Mouse (Mus musculus): ENCODE results near the gene Ica1.

Ica1 gene

DNA sequence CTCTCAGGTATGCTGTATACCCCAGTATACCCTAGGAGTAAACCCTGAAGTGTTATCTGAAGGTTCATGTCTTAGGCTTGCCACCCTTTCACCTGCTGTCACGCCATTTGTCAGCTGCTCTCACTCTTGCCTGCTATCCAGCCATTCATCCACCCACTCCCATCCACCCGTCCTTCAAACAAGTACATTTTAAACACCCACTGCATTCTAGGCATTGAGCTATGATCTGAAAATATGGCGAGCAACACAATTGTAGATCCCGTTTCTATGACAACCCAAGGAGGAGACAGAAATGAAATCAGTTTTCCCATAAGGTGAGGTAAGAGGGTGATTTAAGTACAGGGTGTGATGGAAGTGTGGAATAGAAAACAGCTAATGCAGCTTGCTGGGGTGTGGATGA is 140.2 kb downstream of the Ica1 start:
- DNase-seq = no peak

DNA sequence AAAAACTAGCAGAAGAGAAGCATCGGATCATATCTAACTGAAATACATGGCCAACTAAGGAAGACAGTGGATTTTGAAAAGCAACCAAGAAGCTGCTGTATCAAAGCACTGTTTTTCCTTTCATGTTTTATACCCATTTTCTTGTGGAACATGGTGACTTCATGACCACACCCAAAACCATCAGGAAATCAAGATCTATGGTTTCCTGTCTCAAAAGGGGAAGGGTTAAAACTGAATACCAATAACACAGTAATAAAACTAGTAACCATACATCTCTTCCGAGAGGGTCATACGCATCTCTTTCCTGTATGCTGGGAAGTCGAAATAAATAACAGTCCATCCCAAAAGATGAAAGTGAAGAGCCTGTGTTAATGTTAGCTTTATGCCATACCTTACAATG is 145.6 kb downstream of the Ica1 start:
- DNase-seq = no peak

DNA sequence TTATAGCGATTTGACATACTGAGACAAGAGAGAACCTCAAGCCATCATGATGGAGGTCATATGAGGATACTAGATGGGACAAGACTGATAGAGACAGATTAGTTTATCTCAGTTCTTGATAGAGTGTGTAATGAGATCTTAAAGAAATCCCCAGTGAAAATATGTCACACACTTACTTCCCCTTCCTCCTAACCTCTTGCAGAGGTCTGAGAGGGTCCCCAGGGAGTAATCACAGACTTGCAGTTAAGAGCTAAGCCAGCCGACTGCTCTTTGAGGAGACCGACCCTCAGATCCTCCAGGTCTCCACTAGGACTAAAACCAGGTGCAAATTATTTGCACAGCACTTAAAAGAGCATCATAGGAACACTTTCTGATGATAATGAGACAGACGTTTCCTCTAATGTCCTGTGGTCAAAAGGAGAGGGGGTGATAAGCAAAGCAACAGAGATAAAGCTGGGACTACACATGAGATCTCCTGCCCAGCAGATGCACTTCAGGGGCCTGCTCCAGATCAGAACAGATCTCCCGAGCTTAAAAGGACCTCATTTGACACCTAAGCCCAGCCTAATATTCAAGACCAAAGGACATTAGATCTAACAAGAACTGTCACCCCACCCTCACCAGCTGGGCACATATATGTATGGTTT is 146.2 kb downstream of the Ica1 start:
- DNase-seq = no peak

DNA sequence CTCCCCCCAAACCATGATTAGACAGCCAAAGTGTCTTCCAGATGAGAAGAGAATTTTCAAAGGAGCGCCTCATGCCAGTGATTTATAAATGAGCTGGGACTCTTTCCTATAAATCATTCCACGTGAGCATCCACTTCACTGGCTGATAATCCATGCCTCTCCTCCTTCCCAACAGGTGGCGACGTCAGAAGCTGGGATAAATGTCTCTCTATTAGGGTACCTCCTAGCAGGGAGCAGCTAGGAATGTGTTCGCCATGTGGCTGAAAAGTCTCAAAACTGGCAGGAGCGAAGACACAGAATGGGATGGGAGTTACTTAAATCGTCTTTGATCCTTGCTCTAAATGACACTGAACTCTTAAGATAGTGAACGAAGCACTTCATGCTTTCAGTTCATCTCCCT is 146.9 kb downstream of the Ica1 start:
- DNase-seq = no peak

DNA sequence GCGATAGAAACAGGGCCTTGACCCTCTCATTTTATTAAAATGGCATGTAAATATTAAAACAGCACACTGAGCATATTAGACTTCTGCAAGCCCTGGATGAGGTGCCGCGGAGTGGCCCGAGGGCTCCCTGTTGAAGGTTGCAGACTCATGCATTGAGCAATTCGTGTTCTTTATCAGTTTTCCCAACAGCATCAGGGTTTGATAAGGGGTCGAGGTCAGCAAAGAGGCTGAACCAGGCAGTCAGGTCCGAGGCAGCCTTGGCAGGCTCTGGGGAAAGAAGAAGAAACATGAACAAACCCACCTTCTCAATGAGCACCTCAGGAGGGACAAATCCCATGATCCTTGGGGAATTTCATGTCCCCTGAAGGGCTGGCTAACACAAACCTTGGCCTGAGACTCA is 147.8 kb downstream of the Ica1 start:
- no peak for DNase-seq

DNA sequence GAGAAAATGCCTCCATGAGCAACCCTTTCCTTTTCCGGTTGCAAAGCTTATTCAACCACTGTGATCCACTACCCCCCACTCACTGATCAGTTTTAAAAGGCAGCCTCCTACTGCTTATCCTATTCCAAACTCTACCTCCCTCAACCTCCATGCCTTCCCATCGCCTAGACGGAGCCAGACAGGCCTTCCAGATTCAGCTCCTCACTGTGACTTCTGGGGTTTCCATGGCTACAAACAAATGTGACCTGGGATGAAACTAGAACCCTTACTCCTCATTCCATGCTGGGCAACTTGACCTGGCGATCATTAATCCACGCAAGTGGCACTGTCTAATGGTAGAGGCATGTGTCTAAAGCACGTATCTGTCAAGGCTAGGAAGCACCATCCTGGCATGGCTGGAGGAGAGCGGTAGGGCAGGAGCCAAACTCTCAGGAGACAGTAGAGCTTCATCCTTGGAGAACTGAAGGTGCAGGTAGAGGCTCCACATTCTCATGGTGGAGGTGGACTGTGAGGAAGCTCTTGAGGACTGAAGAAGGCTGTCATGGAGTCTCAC is 149.5 kb downstream of the Ica1 start:
- DNase-seq = no peak

DNA sequence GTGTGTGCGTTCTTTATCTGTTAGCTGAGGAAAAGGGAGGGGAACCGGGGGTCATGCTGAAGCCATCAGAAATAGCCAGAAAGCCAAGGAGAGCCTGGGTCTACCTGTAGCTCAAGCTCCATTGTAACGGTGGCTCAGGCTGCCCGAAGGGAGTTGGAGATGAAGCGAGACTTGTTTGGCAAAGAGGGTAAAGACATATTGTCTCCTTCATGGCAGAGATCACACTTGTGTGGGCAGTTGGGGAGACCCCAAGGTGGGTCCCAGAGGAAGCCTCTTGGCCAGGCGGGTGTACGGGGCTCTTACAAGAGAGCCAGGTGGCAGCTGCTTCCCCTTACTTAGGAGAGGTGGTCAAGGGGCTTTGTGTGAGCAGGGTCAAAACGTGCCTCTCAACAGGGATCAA is 150.1 kb downstream of the Ica1 start:
- no peak for DNase-seq

DNA sequence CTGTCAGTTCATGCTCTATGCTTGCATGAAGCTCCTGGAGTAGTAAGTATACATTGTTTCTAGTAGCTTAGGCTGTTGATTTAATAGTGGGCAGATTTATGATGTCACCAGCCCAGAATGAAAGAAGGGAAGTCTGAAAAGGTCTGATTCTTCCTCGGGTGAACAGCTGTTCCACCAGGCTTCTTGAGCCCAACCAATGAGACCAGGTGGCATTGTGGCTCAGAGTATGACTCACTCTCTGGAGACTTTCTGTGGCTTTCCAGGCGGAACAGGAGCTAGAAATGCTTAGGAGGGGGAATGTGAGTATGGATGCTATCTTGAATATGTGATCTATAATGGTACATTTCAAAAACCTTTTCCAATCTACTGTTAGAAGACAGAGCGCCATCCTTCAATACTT is 155.2 kb downstream of the Ica1 start:
- no peak for DNase-seq

DNA sequence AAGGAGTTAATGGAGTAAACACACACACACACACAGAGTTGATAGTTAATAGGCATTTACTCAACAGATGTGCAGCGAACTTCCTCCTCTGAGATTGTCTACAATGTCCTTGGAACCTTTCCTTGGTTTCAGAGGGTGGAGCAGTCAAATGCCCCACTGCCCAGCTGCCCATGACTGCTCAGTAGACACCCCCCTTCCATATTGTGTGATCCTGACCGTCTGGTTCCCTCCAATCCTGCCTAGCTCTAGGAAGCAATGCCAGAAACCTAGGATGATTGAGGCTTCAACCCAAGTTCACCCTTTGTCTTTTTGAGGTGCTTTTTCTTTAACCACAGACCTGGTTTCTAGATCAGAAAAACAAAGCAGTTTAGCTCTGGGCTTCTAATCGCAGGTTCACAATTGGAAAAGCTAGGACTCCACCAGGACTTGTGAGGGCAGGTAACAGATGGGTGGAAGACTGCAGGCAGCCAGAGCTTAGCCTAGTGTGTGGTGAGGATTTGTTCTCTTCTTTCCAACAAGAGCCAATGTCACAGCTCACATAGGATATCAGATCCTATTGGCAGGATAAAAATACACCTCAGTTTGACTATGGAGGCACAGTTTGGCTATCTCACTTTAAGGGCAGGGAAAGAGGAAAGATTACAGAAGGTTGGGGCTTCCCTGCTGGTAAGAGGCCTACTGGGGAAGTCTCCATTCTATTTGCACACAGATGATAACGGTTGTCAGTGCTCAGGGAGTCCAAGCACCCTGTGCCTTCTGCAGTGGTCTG is 158.5 kb downstream of the Ica1 start:
- no peak for DNase-seq

DNA sequence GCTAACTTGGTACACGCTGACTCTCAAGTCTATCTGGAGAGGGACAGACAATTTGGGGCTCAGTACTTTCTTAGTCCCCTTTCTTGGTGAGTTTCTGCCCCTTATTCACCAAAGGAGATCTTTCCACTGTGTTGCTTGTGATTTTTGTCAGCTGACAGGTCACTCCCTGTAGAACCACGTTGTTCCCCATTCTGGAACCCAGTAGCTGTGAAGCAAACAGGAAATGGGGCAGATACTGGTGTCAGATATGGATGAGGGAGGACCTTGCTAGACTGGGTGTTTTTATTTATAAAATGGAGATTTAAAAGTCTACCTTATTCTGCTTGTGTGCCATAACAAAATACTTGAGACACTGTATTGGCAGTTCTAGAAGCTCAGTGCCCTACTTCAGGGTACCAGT is 160.9 kb downstream of the Ica1 start:
- DNase-seq = no peak

DNA sequence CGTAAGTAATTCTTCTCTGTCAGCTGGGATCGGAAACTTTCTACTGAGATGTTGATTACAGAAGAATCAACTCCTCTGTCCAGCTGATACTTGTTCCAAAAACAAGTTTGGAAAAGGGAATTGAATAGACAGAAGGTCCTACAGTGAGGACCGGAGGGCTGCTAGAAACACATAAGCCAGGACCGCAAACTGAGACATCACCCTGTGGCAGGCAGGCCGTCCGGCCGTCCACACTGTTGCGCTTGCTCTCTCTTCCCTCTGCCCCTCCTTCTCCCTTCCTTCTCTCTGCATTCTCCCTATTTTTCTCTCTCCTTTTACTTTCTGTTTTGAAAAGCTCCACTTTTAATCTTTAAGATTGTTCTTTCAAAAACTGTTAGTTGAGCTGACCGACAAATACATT is 186.6 kb downstream of the Ica1 start:
- DNase-seq = no peak

DNA sequence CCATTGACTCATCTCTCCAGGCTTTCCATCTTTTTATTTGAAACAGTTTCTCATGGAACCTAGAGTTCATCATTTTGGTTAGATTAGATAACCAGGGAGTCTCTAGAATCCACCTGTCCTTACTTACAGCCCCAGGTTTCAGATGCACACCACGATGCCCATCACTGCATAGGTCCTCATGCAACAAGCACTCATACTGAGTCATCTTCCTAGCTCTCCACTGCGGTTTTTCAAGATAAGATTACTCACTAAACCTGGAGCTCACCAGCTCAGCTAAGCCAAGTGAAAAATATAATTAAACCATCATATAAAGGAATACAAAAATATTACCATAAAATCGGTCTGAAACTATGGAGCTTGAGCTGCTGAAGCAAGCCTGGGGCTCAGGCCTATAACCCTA is 194.4 kb downstream of the Ica1 start:
- no peak for DNase-seq

DNA sequence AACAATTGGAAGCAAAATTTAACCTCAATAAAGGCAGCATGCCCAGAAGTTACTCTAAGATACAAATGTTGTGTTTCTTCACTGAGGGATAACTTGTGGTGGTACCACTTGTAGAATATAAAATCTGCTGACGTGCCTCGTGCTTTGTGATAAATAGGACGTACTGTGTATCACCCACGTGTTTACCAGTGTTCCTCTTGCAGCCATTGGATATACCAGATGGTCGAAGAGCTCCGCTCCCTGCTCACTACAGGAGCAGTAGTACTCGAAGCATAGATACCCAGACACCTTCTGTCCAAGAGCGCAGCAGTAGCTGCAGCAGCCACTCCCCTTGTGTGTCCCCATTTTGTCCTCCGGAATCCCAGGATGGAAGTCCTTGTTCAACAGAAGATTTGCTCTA is 195.9 kb downstream of the Ica1 start:
- DNase-seq = no peak

Measured in lung, postnatal 4 days (tissue).